Mouse (Mus musculus) embryonic fibroblast, embryonic 13.5 days (primary cell): ENCODE data around the gene Pard3b. TPM values are rescaled to one million over a fixed set of nuclear protein-coding genes. Genes with fewer than 3 reads are reported as not detected.

Experiments used
- H3K27ac ChIP-seq: 2 replicates; pipeline ENCODE4 v1.5.1; 2012; ENCODE audit warnings: low read length, control low read depth, inconsistent platforms; ENCODE audit not compliant: insufficient read depth
- H3K4me1 ChIP-seq: 2 replicates; pipeline ENCODE4 v1.6.1; 2011; ENCODE audit warnings: low read length; ENCODE audit not compliant: control insufficient read depth, insufficient read depth
- H3K4me3 ChIP-seq: 2 replicates; pipeline ENCODE4 v1.5.1; 2011; ENCODE audit warnings: mild to moderate bottlenecking, control low read depth, low read length; ENCODE audit not compliant: insufficient read depth
- CTCF ChIP-seq: IDR thresholded peaks from 2 replicates; pipeline ENCODE4 v1.5.1; 2011; ENCODE audit warnings: mild to moderate bottlenecking, control low read depth, low read length, moderate library complexity, borderline replicate concordance; ENCODE audit not compliant: insufficient read depth
- POLR2A ChIP-seq: IDR thresholded peaks from 2 replicates; pipeline ENCODE4 v1.6.1; 2011; ENCODE audit warnings: low read depth, mild to moderate bottlenecking, control low read depth, low read length, moderate library complexity
- polyA plus RNA-seq: library from polyadenylated mRNA; stranded (reverse); fragments of >200 nt; gene quantifications from 2 replicates; pipeline ENCODE4 v1.2.4, GENCODE M21; 2011; ENCODE audit warnings: low read depth; ENCODE audit not compliant: missing spikeins, insufficient read length

Gene Pard3b
- polyA plus RNA-seq, 1 experiment, result 6.9 TPM

GRCm38 (mm10) chr1:62051186-62051825 lies 412.7 kb downstream of the Pard3b start:
- no peaks in the 10 kb centered on the region for H3K4me1 ChIP-seq
- no peak overlapping the region for H3K4me3 ChIP-seq
- no peak for TF ChIP-seq CTCF
- TF ChIP-seq POLR2A, result no peak
- no peak overlapping the region for H3K27ac ChIP-seq

GRCm38 (mm10) chr1:62053167-62053638 lies 414.6 kb downstream of the Pard3b start:
- Histone ChIP-seq H3K27ac (no peak overlapping the region), H3K4me1 (no peaks in the 10 kb centered on the region), H3K4me3 (no peak overlapping the region)
- TF ChIP-seq POLR2A (no peak), CTCF (no peak)

GRCm38 (mm10) chr1:62055280-62055679 lies 416.7 kb downstream of the Pard3b start:
- Histone ChIP-seq H3K4me3 (no peak overlapping the region), H3K4me1 (no peaks in the 10 kb centered on the region), H3K27ac (no peak overlapping the region)
- TF ChIP-seq POLR2A, result no peak
- no peak for TF ChIP-seq CTCF

- H3K4me1 ChIP-seq, result no peaks in the 10 kb centered on the region
- TF ChIP-seq POLR2A (no peak), CTCF (no peak)
- no peak overlapping the region for H3K4me3 ChIP-seq
- no peak overlapping the region for H3K27ac ChIP-seq
Measured at GRCm38 (mm10) chr1:62070617-62071016, 432.0 kb downstream of the Pard3b start.

GRCm38 (mm10) chr1:62071139-62071538 lies 432.5 kb downstream of the Pard3b start:
- Histone ChIP-seq H3K27ac (no peak overlapping the region), H3K4me3 (no peak overlapping the region), H3K4me1 (no peaks in the 10 kb centered on the region)
- TF ChIP-seq CTCF, result no peak
- no peak for TF ChIP-seq POLR2A

GRCm38 (mm10) chr1:62076171-62076570 lies 437.5 kb downstream of the Pard3b start:
- TF ChIP-seq CTCF (no peak), POLR2A (no peak)
- no peak overlapping the region for H3K4me3 ChIP-seq
- H3K27ac ChIP-seq, result no peak overlapping the region
- H3K4me1 ChIP-seq, result no peaks in the 10 kb centered on the region

GRCm38 (mm10) chr1:62081129-62081528 lies 442.5 kb downstream of the Pard3b start:
- TF ChIP-seq CTCF (no peak), POLR2A (no peak)
- Histone ChIP-seq H3K27ac (no peak overlapping the region), H3K4me3 (no peak overlapping the region), H3K4me1 (peaks cover 4% of the 10 kb centered on the region)

- Histone ChIP-seq H3K4me3 (no peak overlapping the region; the same call in 1 of the 2 replicates), H3K4me1 (peaks cover 7% of the 10 kb centered on the region), H3K27ac (peak overlapping the region; percentile 40)
- no peak for TF ChIP-seq POLR2A
- TF ChIP-seq CTCF, result no peak
Measured at GRCm38 (mm10) chr1:62085995-62086394, 447.4 kb downstream of the Pard3b start.

- TF ChIP-seq POLR2A, result no peak
- TF ChIP-seq CTCF, result no peak
- peaks cover 8% of the 10 kb centered on the region for H3K4me1 ChIP-seq
- no peak overlapping the region for H3K27ac ChIP-seq
- H3K4me3 ChIP-seq, result no peak overlapping the region
Measured at GRCm38 (mm10) chr1:62087464-62087863, 448.8 kb downstream of the Pard3b start.

- no peak overlapping the region for H3K27ac ChIP-seq
- peaks cover 3% of the 10 kb centered on the region for H3K4me1 ChIP-seq
- no peak for TF ChIP-seq CTCF
- no peak for TF ChIP-seq POLR2A
- no peak overlapping the region for H3K4me3 ChIP-seq
Measured at GRCm38 (mm10) chr1:62094885-62095284, 456.3 kb downstream of the Pard3b start.
